Mouse (Mus musculus) MEL (cell line): ENCODE measurements around the gene Foxn3. TPM values are rescaled to one million over a fixed set of nuclear protein-coding genes. Genes with fewer than 3 reads are reported as not detected.

Experiments used
- DNase-seq: peaks from one replicate; pipeline ENCODE4 v3.0.0; 2011; ENCODE audit warnings: low read depth, low spot score
- H3K27ac ChIP-seq: 2 replicates; pipeline ENCODE4 v1.5.1; 2012; ENCODE audit warnings: low read depth, mild to moderate bottlenecking, control low read depth, low read length, moderate library complexity; ENCODE audit not compliant: control insufficient read depth
- H3K27me3 ChIP-seq, 2 experiments: fragments of 150-350 bp in 1 of 2; sonication (generic) in 1 of 2; 2 replicates each; pipeline ENCODE4 v1.6.1; 2012; ENCODE audit warnings: low read length in 2 of 2, mild to moderate bottlenecking in 2 of 2, improper control_type of control experiment in 1 of 2, moderate library complexity in 1 of 2; ENCODE audit not compliant: insufficient read depth in 2 of 2, control insufficient read depth in 1 of 2
- H3K36me3 ChIP-seq, 2 experiments: 2 replicates each; pipeline ENCODE4 v1.6.1; 2012 to 2014; ENCODE audit warnings: low read length in 2 of 2, improper control_type of control experiment in 1 of 2, inconsistent platforms in 1 of 2, mild to moderate bottlenecking in 1 of 2; ENCODE audit not compliant: insufficient read depth in 2 of 2, control insufficient read depth in 1 of 2
- H3K4me1 ChIP-seq, 2 experiments: fragments of 150-350 bp in 1 of 2; sonication (generic) in 1 of 2; 2 replicates each; pipeline ENCODE4 v1.6.1; 2012; ENCODE audit warnings: low read length in 2 of 2, improper control_type of control experiment in 1 of 2, mild to moderate bottlenecking in 1 of 2; ENCODE audit not compliant: insufficient read depth in 2 of 2, control insufficient read depth in 1 of 2
- H3K4me3 ChIP-seq, 2 experiments: fragments of 150-350 bp in 1 of 2; sonication (generic) in 1 of 2; 2 replicates each; pipeline ENCODE4 v1.5.1; 2012; ENCODE audit warnings: low read depth in 2 of 2, low read length in 2 of 2, mild to moderate bottlenecking in 2 of 2, moderate library complexity in 2 of 2, control low read depth in 1 of 2, improper control_type of control experiment in 1 of 2; ENCODE audit not compliant: control insufficient read depth in 1 of 2, insufficient read depth in 1 of 2
- H3K79me2 ChIP-seq: 2 replicates; pipeline ENCODE4 v1.6.1; 2012; ENCODE audit warnings: mild to moderate bottlenecking, low read length, moderate library complexity; ENCODE audit not compliant: control insufficient read depth, poor library complexity, insufficient read depth
- H3K9ac ChIP-seq: 2 replicates; pipeline ENCODE4 v1.6.1; 2012; ENCODE audit warnings: low read depth, mild to moderate bottlenecking, control low read depth, low read length, moderate library complexity; ENCODE audit not compliant: control insufficient read depth, poor library complexity, severe bottlenecking
- H3K9me3 ChIP-seq: fragments of 150-350 bp; sonication (generic); replicated peaks from 2 replicates; pipeline ENCODE4 v1.6.1; 2012; ENCODE audit warnings: mild to moderate bottlenecking, low read length, improper control_type of control experiment, moderate library complexity; ENCODE audit not compliant: insufficient read depth
- BHLHE40 ChIP-seq: IDR thresholded peaks from 2 replicates; pipeline ENCODE4 v1.6.1; 2012; ENCODE audit warnings: low read depth, mild to moderate bottlenecking, inconsistent platforms, low read length, improper control_type of control experiment, borderline replicate concordance
- CHD1 ChIP-seq: IDR thresholded peaks from 2 replicates; pipeline ENCODE4 v1.6.1; 2012; ENCODE audit warnings: low read depth, mild to moderate bottlenecking, inconsistent platforms, low read length, improper control_type of control experiment
- E2F4 ChIP-seq: IDR thresholded peaks from 2 replicates; pipeline ENCODE4 v1.6.1; 2011; ENCODE audit warnings: low read depth, low read length, improper control_type of control experiment, borderline replicate concordance
- ELF1 ChIP-seq: IDR thresholded peaks from 2 replicates; pipeline ENCODE4 v1.6.1; 2014; ENCODE audit warnings: low read depth, mild to moderate bottlenecking, inconsistent platforms, low read length, improper control_type of control experiment, moderate library complexity
- ETS1 ChIP-seq: IDR thresholded peaks from 2 replicates; pipeline ENCODE4 v1.6.1; 2012; ENCODE audit warnings: low read depth, mild to moderate bottlenecking, inconsistent platforms, low read length, improper control_type of control experiment, moderate library complexity
- GABPA ChIP-seq: IDR thresholded peaks from 2 replicates; pipeline ENCODE4 v1.6.1; 2012; ENCODE audit warnings: low read depth, mild to moderate bottlenecking, inconsistent platforms, low read length, improper control_type of control experiment, moderate library complexity
- HCFC1 ChIP-seq: IDR thresholded peaks from 2 replicates; pipeline ENCODE4 v1.6.1; 2012; ENCODE audit warnings: low read depth, mild to moderate bottlenecking, inconsistent platforms, low read length, improper control_type of control experiment, moderate library complexity
- KAT2A ChIP-seq: conservative IDR thresholded peaks from 2 replicates; pipeline ENCODE4 v1.6.1; 2012; ENCODE audit warnings: low read depth, low read length, improper control_type of control experiment, inconsistent platforms
- MAX ChIP-seq: IDR thresholded peaks from 2 replicates; pipeline ENCODE4 v1.6.1; 2011; ENCODE audit warnings: low read length, improper control_type of control experiment
- MAZ ChIP-seq: IDR thresholded peaks from 2 replicates; pipeline ENCODE4 v1.6.1; 2012; ENCODE audit warnings: low read depth, mild to moderate bottlenecking, inconsistent platforms, low read length, improper control_type of control experiment
- MXI1 ChIP-seq: IDR thresholded peaks from 2 replicates; pipeline ENCODE4 v1.6.1; 2011; ENCODE audit warnings: mild to moderate bottlenecking, low read depth, low read length, improper control_type of control experiment
- MYB ChIP-seq: IDR thresholded peaks from 2 replicates; pipeline ENCODE4 v1.6.1; 2011; ENCODE audit warnings: mild to moderate bottlenecking, low read depth, low read length, improper control_type of control experiment
- NELFE ChIP-seq: IDR thresholded peaks from 2 replicates; pipeline ENCODE4 v1.6.1; 2011; ENCODE audit warnings: low read depth, low read length, improper control_type of control experiment
- POLR2A ChIP-seq, 2 experiments: IDR thresholded peaks; 2 replicates each; pipeline ENCODE4 v1.6.1; 2011 to 2012; ENCODE audit warnings: low read length in 2 of 2, mild to moderate bottlenecking in 2 of 2, control low read depth in 1 of 2, improper control_type of control experiment in 1 of 2, low read depth in 1 of 2, moderate library complexity in 1 of 2; ENCODE audit not compliant: control insufficient read depth in 1 of 2, insufficient read depth in 1 of 2, poor library complexity in 1 of 2
- SMC3 ChIP-seq: IDR thresholded peaks from 2 replicates; pipeline ENCODE4 v1.6.1; 2011; ENCODE audit warnings: low read depth, low read length, improper control_type of control experiment
- TAL1 ChIP-seq: IDR thresholded peaks from 2 replicates; pipeline ENCODE4 v1.6.1; 2012; ENCODE audit warnings: mild to moderate bottlenecking, inconsistent platforms, low read length, moderate library complexity, mixed read lengths
- TBP ChIP-seq: IDR thresholded peaks from 2 replicates; pipeline ENCODE4 v1.8.0; 2011; ENCODE audit warnings: low read depth, low read length, improper control_type of control experiment
- UBTF ChIP-seq: IDR thresholded peaks from 2 replicates; pipeline ENCODE4 v1.6.1; 2012; ENCODE audit warnings: low read depth, mild to moderate bottlenecking, inconsistent platforms, low read length, improper control_type of control experiment, moderate library complexity, borderline replicate concordance; ENCODE audit not compliant: insufficient read depth
- USF1 ChIP-seq: IDR thresholded peaks from 2 replicates; pipeline ENCODE4 v1.6.1; 2014; ENCODE audit warnings: low read depth, mild to moderate bottlenecking, inconsistent platforms, low read length, improper control_type of control experiment, moderate library complexity
- USF2 ChIP-seq, 2 experiments: IDR thresholded peaks; 2 replicates each; pipeline ENCODE4 v1.6.1; 2011 to 2012; ENCODE audit warnings: improper control_type of control experiment in 2 of 2, low read length in 2 of 2, borderline replicate concordance in 1 of 2, inconsistent platforms in 1 of 2, low read depth in 1 of 2, mild to moderate bottlenecking in 1 of 2; ENCODE audit not compliant: insufficient read depth in 1 of 2
- ZC3H11A ChIP-seq: IDR thresholded peaks from 2 replicates; pipeline ENCODE4 v1.6.1; 2012; ENCODE audit warnings: low read depth, mild to moderate bottlenecking, inconsistent platforms, low read length, improper control_type of control experiment
- ZKSCAN1 ChIP-seq: IDR thresholded peaks from 2 replicates; pipeline ENCODE4 v1.6.1; 2012; ENCODE audit warnings: low read depth, mild to moderate bottlenecking, inconsistent platforms, low read length, improper control_type of control experiment, moderate library complexity
- polyA plus RNA-seq, 2 experiments: library from polyadenylated mRNA; stranded (reverse) in 1 of 2; unstranded in 1 of 2; fragments of >175 nt in 1 of 2; fragments of >200 nt in 1 of 2; gene quantifications; 2 replicates each; pipeline versions ENCODE4 v1.2.1 to v1.2.4; 2012; ENCODE audit warnings: low replicate concordance in 2 of 2, low read depth in 1 of 2; ENCODE audit not compliant: insufficient read length in 2 of 2, insufficient read depth in 1 of 2, missing spikeins in 1 of 2
- total RNA-seq: library from RNA; depleted of rRNA; stranded (reverse); fragments of 300-350 nt; gene quantifications from 2 replicates; pipeline ENCODE4 v1.2.3, GENCODE M21; 2012

The Foxn3 gene
- total and polyA plus RNA-seq, 3 experiments = 15.5 to 22.8 TPM; not detected in 1

GRCm38 (mm10) chr12:99385897-99386834, 177.2 kb downstream of the Foxn3 start:
- Histone ChIP-seq H3K79me2 (0 out of 2 replicates have a peak, but pooled peaks cover 7% of the 10 kb centered on the region), H3K36me3 (peaks cover 0 to under 1% of the 10 kb centered on the region in 2 experiments; a peak in 3 of 4 replicates), H3K4me3 (no peak overlapping the region), H3K9me3 (no peaks in the 10 kb centered on the region), H3K4me1 (peaks cover 0 to 3% of the 10 kb centered on the region in 2 experiments; a peak in 1 of 4 replicates), H3K27ac (no peak overlapping the region), H3K9ac (no peak overlapping the region), H3K27me3 (no peaks in the 10 kb centered on the region)
- TF ChIP-seq MYB (no peak), MAX (no peak), TAL1 (no peak), SMC3 (no peak)
- no peak for DNase-seq

- no peaks in the 10 kb centered on the region for H3K27me3 ChIP-seq
- no peak overlapping the region for H3K27ac ChIP-seq
- no peak for DNase-seq
- H3K9ac ChIP-seq = no peak overlapping the region
- H3K4me1 ChIP-seq = no peaks in the 10 kb centered on the region
- TF ChIP-seq ELF1 (no peak), GABPA (no peak), MXI1 (no peak), HCFC1 (no peak), ZC3H11A (no peak), USF2 (IDR thresholded peaks at IDR 0.05; ENCODE audit: borderline replicate concordance in 1 of 2, insufficient read depth in 1 of 2, low read depth in 1 of 2, low read length in 2 of 2) (no peak)
- TF ChIP-seq, all 39 proteins: peak for 0
- Histone ChIP-seq H3K4me3 (no peak overlapping the region), H3K36me3 (no peaks in the 10 kb centered on the region; a peak in 1 of 4 replicates), H3K9me3 (no peaks in the 10 kb centered on the region), H3K79me2 (0 out of 2 replicates have a peak, but pooled peaks cover 7% of the 10 kb centered on the region)
Observed at GRCm38 (mm10) chr12:99385073-99385472, 178.3 kb downstream of the Foxn3 start.

GRCm38 (mm10) chr12:99381317-99381716, 182.1 kb downstream of the Foxn3 start:
- no peak overlapping the region for H3K4me3 ChIP-seq

More at GRCm38 (mm10) chr12:99381317-99381716, 182.1 kb downstream of the Foxn3 start:
- no peak overlapping the region for H3K27ac ChIP-seq
- TF ChIP-seq KAT2A (no peak), E2F4 (no peak), UBTF (no peak), HCFC1 (no peak), NELFE (no peak), POLR2A (IDR thresholded peaks at IDR 0.05; ENCODE audit: control insufficient read depth in 1 of 2, insufficient read depth in 1 of 2, low read depth in 1 of 2, low read length in 2 of 2, poor library complexity in 1 of 2) (no peak), USF1 (no peak), BHLHE40 (no peak), ETS1 (no peak), MXI1 (no peak), CHD1 (no peak), TBP (no peak), MAZ (no peak), ZKSCAN1 (no peak)
- no peak for DNase-seq
- 0 out of 2 replicates have a peak, but pooled peaks cover 7% of the 10 kb centered on the region for H3K79me2 ChIP-seq
- H3K27me3 ChIP-seq = no peaks in the 10 kb centered on the region
- peaks cover 4% of the 10 kb centered on the region in 2 experiments; a peak in 3 of 4 replicates for H3K4me1 ChIP-seq
- H3K9ac ChIP-seq = no peak overlapping the region
- peaks cover 0 to 9% of the 10 kb centered on the region in 2 experiments; a peak in 1 of 4 replicates for H3K36me3 ChIP-seq
- no peaks in the 10 kb centered on the region for H3K9me3 ChIP-seq
